Mouse (Mus musculus) erythroblast, embryonic 14.5 days (primary cell): Measurements from ENCODE around the gene Msi2.

Experiments
- GATA1 ChIP-seq: IDR thresholded peaks from 2 replicates; pipeline ENCODE4 v1.6.1; 2012; ENCODE audit warnings: low read length, inconsistent platforms, mixed read lengths
- TAL1 ChIP-seq: IDR thresholded peaks from 3 replicates; pipeline ENCODE4 v1.6.1; 2012; ENCODE audit warnings: low read length, inconsistent platforms, mixed read lengths

- TF ChIP-seq TAL1 (no peak), GATA1 (no peak)
Observed at GRCm38 (mm10) chr11:88402290-88402689, 316.0 kb downstream of the Msi2 start.
